ENCODE assay signal across 9 mouse cellular contexts in the genomic region with DNA sequence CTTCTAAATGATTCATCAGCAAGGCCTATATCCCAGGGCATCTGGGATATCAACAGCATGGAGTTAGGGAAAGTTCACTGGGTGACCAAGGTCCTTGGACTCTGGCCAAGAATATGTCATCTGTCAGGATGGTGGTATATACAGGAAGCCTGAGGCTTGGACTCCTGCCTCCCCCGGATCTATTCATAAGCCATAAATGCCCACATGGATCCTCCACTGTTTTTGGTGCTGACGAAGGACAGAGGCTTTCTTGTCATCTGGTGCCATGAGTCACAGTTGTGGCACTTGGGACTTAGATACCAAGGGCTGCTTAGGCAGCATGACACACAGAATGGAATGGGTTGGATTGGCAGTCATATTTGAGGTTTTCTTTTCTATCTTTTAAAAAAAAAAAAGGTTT.
DNase-seq lines count a peak whose midpoint lies in the region; ATAC-seq lines count a peak whose summit lies in the region.
"Had no signal": no experiment of that assay in that cellular context is flagged by ENCODE, and none has a peak within 500 bp of the region (broad histone marks: within the 10 kb centered on the region; RNA-seq: fewer than 3 reads in every experiment).

No protein-coding gene starts in this region.

- no peaks in the 10 kb centered on the region for H3K9me3 ChIP-seq in kidney, embryonic 14.5 days (ENCODE audit: control insufficient read depth, low read length)
- no peaks in the 10 kb centered on the region for H3K9me3 ChIP-seq in kidney, embryonic 16.5 days (ENCODE audit: low read length)
- H3K9me3 ChIP-seq: embryonic facial prominence, embryonic 12.5 days; limb, embryonic 12.5 days had no signal

- WGBS in kidney, embryonic 14.5 days = 29% methylated on average over 2 of the region's 2 CpGs
- 45% methylated on average over 2 of the region's 2 CpGs for WGBS in kidney, embryonic 16.5 days

- H3K4me1 ChIP-seq in kidney, embryonic 14.5 days (ENCODE audit: control insufficient read depth, insufficient read depth, low read length) = no peaks in the 10 kb centered on the region
- 0 out of 2 replicates have a peak, but pooled peaks cover 2% of the 10 kb centered on the region for H3K4me1 ChIP-seq in kidney, embryonic 16.5 days (ENCODE audit: insufficient read depth, low read length)
- H3K4me1 ChIP-seq: embryonic facial prominence, embryonic 12.5 days; limb, embryonic 12.5 days had no signal

- peak; percentile 76 for DNase-seq in NIH3T3 (ENCODE audit: low read depth)
- peak; percentile 51 for DNase-seq in adrenal gland, postnatal 14 days
- DNase-seq in lung, postnatal 36 days = peak; percentile 2
- no peak for DNase-seq in layer of hippocampus, adult 9-11 months

- H3K36me3 ChIP-seq in kidney, embryonic 14.5 days (ENCODE audit: control insufficient read depth, insufficient read depth, low read length) = no peaks in the 10 kb centered on the region
- no peaks in the 10 kb centered on the region for H3K36me3 ChIP-seq in kidney, embryonic 16.5 days (ENCODE audit: insufficient read depth, low read length)
- H3K36me3 ChIP-seq: embryonic facial prominence, embryonic 12.5 days; limb, embryonic 12.5 days had no signal

- H3K27me3 ChIP-seq in kidney, embryonic 14.5 days (ENCODE audit: control insufficient read depth, insufficient read depth, low read length) = no peaks in the 10 kb centered on the region; the same call in 1 of the 2 replicates
- H3K27me3 ChIP-seq in kidney, embryonic 16.5 days (ENCODE audit: insufficient read depth, low read length) = no peaks in the 10 kb centered on the region
- H3K27me3 ChIP-seq: embryonic facial prominence, embryonic 12.5 days; limb, embryonic 12.5 days had no signal

- H3K4me2 ChIP-seq in kidney, embryonic 14.5 days (replicated peaks; ENCODE audit: low read depth, low read length) = no peak overlapping the region
- H3K4me2 ChIP-seq in kidney, embryonic 16.5 days (replicated peaks; ENCODE audit: low read depth, low read length) = no peak overlapping the region
- H3K4me2 ChIP-seq: embryonic facial prominence, embryonic 12.5 days; limb, embryonic 12.5 days had no signal

- no peak overlapping the region for H3K4me3 ChIP-seq in kidney, embryonic 14.5 days (ENCODE audit: low read length)
- H3K4me3 ChIP-seq in kidney, embryonic 16.5 days (ENCODE audit: low read length) = no peak overlapping the region
- H3K4me3 ChIP-seq: embryonic facial prominence, embryonic 12.5 days; limb, embryonic 12.5 days had no signal

- no peak overlapping the region for H3K9ac ChIP-seq in kidney, embryonic 14.5 days (ENCODE audit: low read depth, low read length)
- H3K9ac ChIP-seq in kidney, embryonic 16.5 days (replicated peaks; ENCODE audit: low read length) = no peak overlapping the region
- H3K9ac ChIP-seq: embryonic facial prominence, embryonic 12.5 days; limb, embryonic 12.5 days had no signal

- ATAC-seq in kidney, embryonic 14.5 days (ENCODE audit: low FRiP score, low TSS enrichment) = peak; percentile 43; the same call in 1 of the 2 replicates
- ATAC-seq in kidney, embryonic 16.5 days (ENCODE audit: low FRiP score, low TSS enrichment) = no peak; the same call in 1 of the 2 replicates
- no peak for ATAC-seq in megakaryocyte-erythroid progenitor cell, adult 5-6 weeks (replicated peaks; ENCODE audit: low FRiP score, low TSS enrichment, poor library complexity, severe bottlenecking)

- H3K27ac ChIP-seq in kidney, embryonic 14.5 days (ENCODE audit: low read depth, low read length) = no peak overlapping the region
- no peak overlapping the region for H3K27ac ChIP-seq in kidney, embryonic 16.5 days (ENCODE audit: low read length)
- H3K27ac ChIP-seq: embryonic facial prominence, embryonic 12.5 days; limb, embryonic 12.5 days had no signal
